Mouse (Mus musculus) heart, postnatal 36 days (tissue): ENCODE measurements around the gene Asprv1. TPM values are rescaled to one million over a fixed set of nuclear protein-coding genes. Genes with fewer than 3 reads are reported as not detected.
A peak's percentile ranks its signal among the peaks of the same experiment; 100 is the strongest.

ENCODE experiments used
- DNase-seq, 2 experiments: peaks; one replicate each; pipeline ENCODE4 v3.0.0; 2021 to 2022
- intact Hi-C: fragments of 180-260 bp; cut with DNase I; formaldehyde crosslinking; loops from one replicate; pipeline ENCODE4 v1.15.1; 2025
- total RNA-seq, 2 experiments: library from RNA; stranded (reverse); gene quantifications; 2 replicates each; pipeline ENCODE4 v1.2.3; 2021

The Asprv1 gene
- total RNA-seq, 2 experiments from 2014 or later, result not detected

DNA sequence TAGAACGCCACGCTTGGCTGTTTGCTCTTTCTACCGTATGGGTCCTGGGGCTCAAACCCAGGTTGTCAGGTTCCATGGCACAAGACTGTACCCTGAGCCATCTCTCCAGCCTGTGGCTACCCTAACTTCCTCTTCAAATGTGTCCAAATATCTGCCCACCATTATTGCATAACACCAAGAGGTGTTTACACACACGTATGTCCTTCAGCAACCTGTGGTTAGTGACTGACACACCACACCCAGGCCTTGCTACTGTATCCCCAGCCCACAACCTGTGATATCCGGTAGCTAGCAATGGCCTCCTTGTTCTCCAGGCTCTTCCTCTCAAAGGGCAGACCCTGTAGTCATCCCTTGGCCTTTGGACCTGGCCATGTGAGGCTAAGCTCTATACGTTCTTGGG, 18.7 kb upstream of the Asprv1 start:
- intact Hi-C loops, result no loop called here
- DNase-seq, result no peak

- intact Hi-C loops, result no loop called here
- no peak for DNase-seq
Observed at GRCm38 (mm10) chr6:86610714-86611113, 17.2 kb upstream of the Asprv1 start.

GRCm38 (mm10) chr6:86615301-86615700, 12.7 kb upstream of the Asprv1 start:
- intact Hi-C loops, result no loop called here
- DNase-seq, result no peak

- no peak for DNase-seq
- intact Hi-C loops, result no loop called here
Observed at GRCm38 (mm10) chr6:86623201-86623600, 4.8 kb upstream of the Asprv1 start.

DNA sequence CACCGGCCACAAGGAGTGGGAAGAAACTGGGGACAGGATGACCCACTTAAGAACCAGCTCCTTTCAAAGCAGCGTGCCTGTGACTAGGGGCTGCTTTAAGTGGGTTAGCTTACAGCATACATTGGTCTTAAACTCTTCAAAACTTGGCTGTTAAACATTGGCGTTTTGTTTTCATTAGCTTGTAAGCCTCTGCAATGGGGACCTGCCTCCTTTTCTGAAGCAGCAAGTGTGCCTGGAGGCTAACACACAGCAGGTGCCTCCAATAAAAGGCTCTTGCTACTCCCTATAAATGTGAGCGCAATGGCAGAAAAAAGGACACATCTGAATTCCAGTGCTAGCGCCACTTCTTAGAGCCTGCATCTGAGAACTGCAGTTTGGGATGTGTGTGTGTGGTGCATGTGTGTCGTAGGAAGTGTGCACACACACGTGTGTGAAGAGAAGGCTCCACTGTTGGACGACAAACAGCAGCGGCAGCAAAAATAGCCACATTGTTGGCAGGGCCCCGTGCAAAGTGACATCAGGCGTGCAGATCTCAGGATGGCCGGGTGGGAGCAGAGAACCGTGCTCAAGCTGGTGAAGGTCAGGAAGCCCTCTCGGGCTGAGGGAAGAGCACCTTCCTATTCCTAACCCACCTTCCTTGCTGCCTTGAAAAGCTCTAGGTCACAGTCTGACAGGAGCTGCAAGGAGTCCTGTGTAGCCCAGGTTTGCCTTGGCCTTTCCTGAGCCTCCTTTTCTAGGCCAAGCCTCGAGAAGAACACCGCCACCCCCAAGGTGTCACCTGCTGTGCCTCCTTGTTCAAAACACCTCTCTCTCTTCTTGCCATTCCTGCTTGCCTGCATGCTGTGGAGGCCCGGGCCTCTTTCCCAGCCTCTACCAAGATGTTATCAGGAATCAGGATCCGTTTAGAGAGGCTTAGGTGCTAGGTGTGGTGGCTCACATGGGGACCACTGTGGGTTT, 3.6 kb upstream of the Asprv1 start:
- DNase-seq, result peak in 1 of 2 experiments; percentile 10
- intact Hi-C loops, result no loop called here

DNA sequence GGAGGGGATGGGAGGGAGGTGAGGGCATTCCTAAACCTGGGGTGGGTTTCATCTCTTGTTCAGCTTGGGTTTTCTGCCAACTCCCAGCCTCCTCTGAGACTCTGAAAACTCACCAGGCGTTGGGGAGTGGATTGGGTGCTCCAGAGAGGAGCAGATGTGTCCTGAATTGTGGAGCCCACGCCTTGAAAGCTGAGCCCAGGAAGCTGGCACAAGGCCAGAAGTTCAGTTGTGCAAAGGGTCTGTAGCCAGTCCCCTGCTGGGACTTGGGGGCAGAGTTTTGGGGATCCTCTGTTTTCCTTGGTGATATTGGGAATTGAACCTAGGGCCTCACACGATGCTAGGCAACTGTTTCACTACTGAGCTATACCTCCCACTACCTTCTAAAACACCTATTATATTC, 2.2 kb downstream of the Asprv1 start:
- DNase-seq, result no peak
- intact Hi-C loops, result no loop called here

DNA sequence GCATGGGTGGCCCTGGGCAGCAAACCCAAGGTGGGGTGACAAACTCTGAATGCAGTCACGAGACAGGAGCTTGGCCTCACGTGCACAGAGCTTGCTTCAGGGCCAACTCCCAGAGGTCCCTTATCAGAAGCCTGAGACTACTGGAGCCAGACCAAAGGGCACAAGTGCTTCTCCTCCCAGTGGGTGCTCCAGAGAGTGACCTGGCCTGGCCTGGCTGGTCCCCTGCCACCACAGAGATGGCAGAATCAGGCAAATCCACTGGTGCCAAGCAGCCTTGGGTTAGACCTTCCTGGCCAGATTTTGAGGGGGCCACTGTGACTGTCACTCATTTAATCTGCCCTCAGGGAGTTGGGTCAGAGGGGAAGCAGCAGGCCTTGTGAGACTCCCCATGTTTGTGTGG, 8.5 kb downstream of the Asprv1 start:
- intact Hi-C loops, result no loop called here
- DNase-seq, result peak; percentile 39 to 49

DNA sequence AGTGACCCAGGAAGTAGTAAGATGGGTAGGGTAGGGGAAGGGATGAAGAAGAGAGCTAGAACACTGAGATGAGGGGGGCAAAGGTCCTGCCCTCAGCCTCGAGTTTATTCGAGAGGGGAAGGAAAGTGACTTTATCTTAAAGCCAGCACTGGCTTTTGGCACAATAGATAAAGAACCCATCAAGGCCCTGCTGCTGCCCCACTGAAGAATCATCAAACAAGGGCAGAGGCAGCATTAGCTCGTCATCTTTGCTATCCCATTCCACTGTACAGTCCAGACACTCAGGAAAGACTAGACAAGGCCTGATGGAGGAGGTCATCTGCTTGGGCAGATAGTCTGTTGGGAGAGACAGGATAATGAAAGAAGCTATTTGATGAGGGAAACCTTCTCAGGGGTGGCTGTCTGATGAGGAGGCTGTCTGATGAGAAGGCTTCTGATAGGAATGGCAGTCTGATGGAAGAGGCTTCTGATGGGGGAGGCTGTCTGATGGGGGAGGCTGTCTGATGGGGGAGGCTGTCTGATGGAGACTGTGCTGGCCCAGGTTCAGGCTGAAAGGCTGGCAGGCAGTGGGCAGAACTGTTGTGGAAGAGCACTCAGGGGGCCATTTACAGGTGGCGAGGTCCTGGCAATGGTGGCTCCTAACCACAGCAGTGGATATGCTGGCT, 9.3 kb downstream of the Asprv1 start:
- DNase-seq, result no peak
- intact Hi-C loops, result no loop called here

DNA sequence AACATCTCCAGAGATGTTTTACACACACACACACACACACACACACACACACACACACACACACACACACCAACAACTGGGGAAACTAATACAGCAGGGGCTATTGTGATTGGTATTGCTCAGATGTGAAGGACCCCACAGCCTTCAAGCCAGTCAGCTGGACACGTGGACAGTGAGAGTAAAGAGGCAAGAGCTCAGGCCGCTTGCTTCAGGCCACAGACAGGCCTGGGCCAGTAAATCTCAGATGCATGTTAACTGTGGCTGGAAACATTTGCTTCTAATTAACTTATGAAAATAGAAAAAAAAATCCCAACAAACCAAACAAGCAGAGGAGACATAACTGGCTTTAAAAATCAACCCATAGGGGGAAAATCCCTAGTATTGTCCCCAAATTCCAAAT, 9.9 kb downstream of the Asprv1 start:
- no peak for DNase-seq
- intact Hi-C loops, result loop anchor here (1.0 to 2.0 kb wide), 2 partner anchors 39 to 93 kb away; no protein-coding TSS in a partner anchor

- no peak for DNase-seq
- intact Hi-C loops, result loop anchor here (1.0 to 2.0 kb wide), 2 partner anchors 39 to 94 kb away; no protein-coding TSS in a partner anchor
Observed at GRCm38 (mm10) chr6:86638434-86638833, 10.5 kb downstream of the Asprv1 start.

GRCm38 (mm10) chr6:86639180-86640160, 11.5 kb downstream of the Asprv1 start:
- intact Hi-C loops, result loop anchor here (2.0 kb wide), 1 partner anchor 95 kb away; no protein-coding TSS in a partner anchor

GRCm38 (mm10) chr6:86640161-86640560, 12.2 kb downstream of the Asprv1 start:
- no peak for DNase-seq
- intact Hi-C loops, result no loop called here

More at GRCm38 (mm10) chr6:86639180-86640160, 11.5 kb downstream of the Asprv1 start:
- no peak for DNase-seq

DNA sequence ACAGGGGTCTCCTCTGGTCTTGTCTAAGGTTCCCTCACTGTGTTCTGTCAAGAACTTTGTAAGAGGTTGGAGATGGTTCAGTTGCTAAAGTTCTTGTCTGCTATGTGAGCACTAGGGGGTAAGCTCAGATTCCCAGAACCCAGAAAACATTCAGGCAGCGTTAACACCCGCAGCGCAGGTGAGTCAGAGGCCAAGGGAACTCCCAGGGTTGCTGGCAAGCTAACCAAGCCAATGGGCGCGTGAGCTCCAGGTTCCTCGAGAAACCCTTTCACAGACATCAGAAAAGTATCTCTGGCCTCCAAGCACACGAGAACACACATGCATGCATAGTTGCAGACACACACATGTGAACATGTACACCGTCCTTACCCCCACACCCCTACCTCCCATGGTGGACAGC, 12.8 kb downstream of the Asprv1 start:
- DNase-seq, result no peak
- intact Hi-C loops, result no loop called here

DNA sequence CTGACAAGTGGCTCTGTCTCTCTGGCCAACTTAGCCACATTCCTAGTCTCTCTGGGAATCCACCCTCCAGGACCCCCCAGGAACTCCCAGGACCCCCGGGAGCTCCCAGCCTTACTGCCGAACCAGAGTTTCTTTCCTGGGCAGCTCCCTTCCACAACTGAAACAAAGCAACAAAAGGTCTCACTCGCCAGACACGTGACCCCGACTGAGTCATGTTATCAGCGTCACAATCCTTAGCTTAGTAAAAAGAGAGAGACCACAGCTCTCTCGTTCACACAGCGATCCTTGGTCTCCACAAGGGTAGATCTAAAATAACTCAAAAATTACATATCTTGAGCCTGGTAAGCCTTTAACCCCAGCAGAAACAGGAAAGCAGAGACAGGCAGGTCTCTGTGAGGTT, 13.8 kb downstream of the Asprv1 start:
- intact Hi-C loops, result no loop called here
- no peak for DNase-seq

GRCm38 (mm10) chr6:86644775-86645400, 16.9 kb downstream of the Asprv1 start:
- intact Hi-C loops, result no loop called here
- DNase-seq, result no peak

GRCm38 (mm10) chr6:86645551-86645950, 17.6 kb downstream of the Asprv1 start:
- intact Hi-C loops, result no loop called here
- DNase-seq, result no peak

DNA sequence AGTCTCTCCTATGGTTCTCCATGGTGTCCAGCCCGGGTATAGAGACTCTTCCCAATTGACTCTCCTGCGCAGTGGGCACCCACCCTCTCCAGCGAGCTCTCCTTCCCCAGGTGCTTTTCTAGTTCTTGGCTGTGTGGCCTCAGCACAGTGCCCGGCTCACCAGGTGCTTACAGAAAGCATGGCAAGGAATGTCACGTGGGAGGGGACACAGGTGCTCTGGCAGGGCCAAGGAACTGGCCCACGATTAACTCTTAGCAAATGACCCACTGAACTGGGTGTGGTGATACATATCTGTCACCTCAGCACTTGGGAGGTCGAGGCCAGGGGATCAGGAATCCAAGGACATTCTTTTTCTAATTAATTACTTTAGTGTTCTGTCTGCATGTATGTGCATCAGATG, 18.2 kb downstream of the Asprv1 start:
- intact Hi-C loops, result no loop called here

GRCm38 (mm10) chr6:86653026-86653425, 25.1 kb downstream of the Asprv1 start:
- intact Hi-C loops, result no loop called here
- no peak for DNase-seq

More for the DNA sequence above, 18.2 kb downstream of the Asprv1 start:
- no peak for DNase-seq

DNA sequence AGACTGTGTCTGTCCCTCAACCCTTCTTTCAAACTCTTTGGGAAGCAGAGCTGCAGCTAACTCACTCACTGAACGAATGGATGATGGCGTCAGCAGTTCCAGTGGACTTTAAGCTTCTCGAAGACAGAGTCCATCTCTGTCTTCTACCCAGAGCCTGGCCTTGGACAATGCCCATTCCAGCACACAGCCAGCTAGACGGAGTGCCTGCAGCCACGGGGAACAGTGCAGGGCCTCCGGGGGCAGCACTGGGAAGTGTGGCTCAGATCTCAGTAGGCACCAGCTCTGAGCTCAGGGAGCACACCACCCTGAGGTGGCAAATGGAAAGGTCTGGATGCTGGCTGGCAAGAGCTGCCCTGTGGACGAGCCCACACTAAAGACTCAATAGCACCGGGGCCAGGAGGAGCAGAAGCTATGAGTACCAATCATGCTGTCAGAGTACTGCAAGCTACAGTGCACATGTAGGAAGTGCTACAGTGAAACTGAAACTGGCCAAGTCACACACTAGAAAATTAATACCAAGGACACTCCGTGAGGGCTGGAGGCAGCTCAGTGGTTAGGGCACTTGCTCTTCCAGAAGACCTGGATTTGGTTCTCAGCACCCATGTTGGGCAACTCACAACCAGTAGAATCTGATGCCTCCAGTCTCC, 26.4 kb downstream of the Asprv1 start:
- intact Hi-C loops, result no loop called here
- DNase-seq, result no peak
